10 mouse cellular contexts compared by ENCODE assay signal in the genomic region with DNA sequence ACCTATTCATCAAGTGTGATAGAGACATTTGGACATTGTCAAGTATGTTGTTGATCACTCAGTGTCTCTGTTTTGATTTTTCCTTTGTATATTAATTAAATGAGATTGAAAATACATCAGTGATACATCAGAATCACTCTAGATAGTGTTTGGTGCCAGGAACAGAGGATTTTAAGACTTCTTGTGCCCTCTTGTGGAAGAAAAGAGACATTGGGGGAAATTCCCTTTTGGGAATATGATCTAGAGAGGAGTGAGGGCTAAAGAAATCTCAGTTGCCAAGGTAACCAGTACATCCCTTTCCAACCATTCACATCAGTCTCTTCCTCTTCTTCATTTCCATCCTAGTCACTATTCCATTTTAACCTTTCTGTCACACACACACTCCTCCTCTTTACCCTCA. TPM values are rescaled to one million over a fixed set of nuclear protein-coding genes. Genes with fewer than 3 reads are reported as not detected.
A peak's percentile ranks its signal among the peaks of the same experiment; 100 is the strongest.
DNase-seq lines count a peak whose midpoint lies in the region; ATAC-seq lines count a peak whose summit lies in the region.
"Had no signal": no experiment of that assay in that cellular context is flagged by ENCODE, and none has a peak within 500 bp of the region (broad histone marks: within the 10 kb centered on the region; RNA-seq: fewer than 3 reads in every experiment).

No protein-coding gene starts in this region.

- H3K36me3 ChIP-seq in hindbrain, embryonic 11.5 days (ENCODE audit: control insufficient read depth, insufficient read depth, low read length): no peaks in the 10 kb centered on the region
- no peaks in the 10 kb centered on the region for H3K36me3 ChIP-seq in hindbrain, embryonic 10.5 days
- no peaks in the 10 kb centered on the region for H3K36me3 ChIP-seq in midbrain, embryonic 12.5 days
- H3K36me3 ChIP-seq: heart, embryonic 15.5 days; limb, embryonic 15.5 days had no signal

- no peak overlapping the region for H3K9ac ChIP-seq in hindbrain, embryonic 11.5 days (ENCODE audit: low read depth, low read length)
- H3K9ac ChIP-seq in midbrain, embryonic 12.5 days (replicated peaks): no peak overlapping the region
- H3K9ac ChIP-seq: heart, embryonic 15.5 days; limb, embryonic 15.5 days had no signal

- H3K27ac ChIP-seq in hindbrain, embryonic 11.5 days (ENCODE audit: low read depth, low read length): no peak overlapping the region
- H3K27ac ChIP-seq in hindbrain, embryonic 10.5 days: no peak overlapping the region
- no peak overlapping the region for H3K27ac ChIP-seq in midbrain, embryonic 12.5 days (replicated peaks)
- H3K27ac ChIP-seq: heart, embryonic 15.5 days; limb, embryonic 15.5 days had no signal

- no peak overlapping the region for H3K4me3 ChIP-seq in hindbrain, embryonic 11.5 days (ENCODE audit: low read depth, low read length)
- H3K4me3 ChIP-seq in hindbrain, embryonic 10.5 days: no peak overlapping the region
- no peak overlapping the region for H3K4me3 ChIP-seq in midbrain, embryonic 12.5 days
- H3K4me3 ChIP-seq: heart, embryonic 15.5 days; limb, embryonic 15.5 days had no signal

- no peaks in the 10 kb centered on the region for H3K4me1 ChIP-seq in hindbrain, embryonic 11.5 days (replicated peaks; ENCODE audit: control insufficient read depth, insufficient read depth, low read length)
- H3K4me1 ChIP-seq in hindbrain, embryonic 10.5 days (replicated peaks): no peaks in the 10 kb centered on the region
- H3K4me1 ChIP-seq in midbrain, embryonic 12.5 days: no peaks in the 10 kb centered on the region
- H3K4me1 ChIP-seq: heart, embryonic 15.5 days; limb, embryonic 15.5 days had no signal

- peak; percentile 8 for DNase-seq in hindbrain, embryonic 11.5 days (ENCODE audit: low spot score)
- no peak for DNase-seq in hindbrain, embryonic 10.5 days (ENCODE audit: low spot score)
- DNase-seq in 416B (ENCODE audit: low read depth): peak; percentile 42
- DNase-seq in R1 (ENCODE audit: low read depth, low spot score): peak; percentile 57
- no peak for DNase-seq in gastrocnemius, postnatal 4 days (ENCODE audit: low spot score in 2 of 2)
- DNase-seq in cerebellum, adult 11-12 months: no peak
- DNase-seq in adrenal gland, postnatal 4 days (ENCODE audit: low spot score in 2 of 2): no peak

- 0 out of 2 replicates have a peak, but pooled peaks have one; percentile 40 for ATAC-seq in hindbrain, embryonic 11.5 days (ENCODE audit: low FRiP score)
- ATAC-seq in midbrain, embryonic 12.5 days (ENCODE audit: low FRiP score, low read depth): 0 out of 2 replicates have a peak, but pooled peaks have one; percentile 30

- H3K27me3 ChIP-seq in hindbrain, embryonic 11.5 days (ENCODE audit: control insufficient read depth, insufficient read depth, low read length): no peaks in the 10 kb centered on the region
- no peaks in the 10 kb centered on the region for H3K27me3 ChIP-seq in hindbrain, embryonic 10.5 days (ENCODE audit: insufficient read depth, poor library complexity, severe bottlenecking)
- H3K27me3 ChIP-seq in midbrain, embryonic 12.5 days: no peaks in the 10 kb centered on the region
- H3K27me3 ChIP-seq: heart, embryonic 15.5 days; limb, embryonic 15.5 days had no signal

- no peaks in the 10 kb centered on the region for H3K9me3 ChIP-seq in hindbrain, embryonic 11.5 days (ENCODE audit: control insufficient read depth, low read length)
- H3K9me3 ChIP-seq in hindbrain, embryonic 10.5 days: no peaks in the 10 kb centered on the region
- no peaks in the 10 kb centered on the region for H3K9me3 ChIP-seq in midbrain, embryonic 12.5 days
- H3K9me3 ChIP-seq: heart, embryonic 15.5 days; limb, embryonic 15.5 days had no signal

- H3K4me2 ChIP-seq in hindbrain, embryonic 11.5 days (replicated peaks; ENCODE audit: low read depth, low read length): no peak overlapping the region
- no peak overlapping the region for H3K4me2 ChIP-seq in midbrain, embryonic 12.5 days (replicated peaks)
- H3K4me2 ChIP-seq: heart, embryonic 15.5 days; limb, embryonic 15.5 days had no signal

RNA-seq across cellular contexts. Expression of gene Prss2, which starts 34.8 kb away (rescaled TPM):
- polyA plus RNA-seq in hindbrain, embryonic 11.5 days (2014; fragmentation: Nextera tagmentation; extraction: Ambion mirVana): not detected in 2 replicates
- polyA plus RNA-seq in hindbrain, embryonic 10.5 days (2016; fragmentation: Nextera tagmentation; extraction: Ambion mirVana): not detected in 2 replicates
- polyA plus RNA-seq in midbrain, embryonic 12.5 days (2016; fragmentation: Nextera tagmentation; extraction: Ambion mirVana): not detected in 2 replicates
- not detected for total RNA-seq in gastrocnemius, postnatal 4 days (2021)
- 100 to 1,000 TPM in 1 of 2 experiments, not detected in 1; 892 TPM for total RNA-seq in adrenal gland, postnatal 4 days (2021)
- polyA plus RNA-seq: heart, embryonic 15.5 days; limb, embryonic 15.5 days had no signal

RNA-seq across cellular contexts. Expression of gene Ephb6, which starts 48.9 kb away (rescaled TPM):
- polyA plus RNA-seq in hindbrain, embryonic 11.5 days (2014; fragmentation: Nextera tagmentation; extraction: Ambion mirVana): 8.8 and 8.9 TPM in 2 replicates
- polyA plus RNA-seq in hindbrain, embryonic 10.5 days (2016; fragmentation: Nextera tagmentation; extraction: Ambion mirVana): 13.4 and 13.9 TPM in 2 replicates
- polyA plus RNA-seq in midbrain, embryonic 12.5 days (2016; fragmentation: Nextera tagmentation; extraction: Ambion mirVana): 17.6 and 20.7 TPM in 2 replicates
- 1 to 10 TPM; 5.1 to 5.8 TPM for total RNA-seq in gastrocnemius, postnatal 4 days (2021)
- total RNA-seq in adrenal gland, postnatal 4 days (2021): 10 to 100 TPM; 27.5 to 28.7 TPM

Comparison
In these comparisons a context has a peak if more than half of its experiments do, and no peak if none do; other contexts are left out.
1. DNase-seq: peak in hindbrain, embryonic 11.5 days (single experiment), 416B (single experiment) and R1 (single experiment); none in hindbrain, embryonic 10.5 days (single experiment), gastrocnemius, postnatal 4 days (0 of 2), cerebellum, adult 11-12 months (single experiment) and adrenal gland, postnatal 4 days (0 of 2).